Mouse (Mus musculus) testis, adult 2 months (tissue): ENCODE results near the gene Ccdc141.

Source experiments
- CTCF ChIP-seq: fragments of 200-500 bp; IDR thresholded peaks from 2 replicates; pipeline ENCODE4 v1.5.1; 2012; ENCODE audit warnings: low read depth, mild to moderate bottlenecking, inconsistent platforms, low read length, moderate library complexity; ENCODE audit not compliant: control insufficient read depth, insufficient read depth, insufficient replicate concordance
- POLR2A ChIP-seq: fragments of 200-500 bp; IDR thresholded peaks from 2 replicates; pipeline ENCODE4 v1.6.1; 2012; ENCODE audit warnings: low read depth, mild to moderate bottlenecking, inconsistent platforms, low read length, moderate library complexity; ENCODE audit not compliant: control insufficient read depth

DNA sequence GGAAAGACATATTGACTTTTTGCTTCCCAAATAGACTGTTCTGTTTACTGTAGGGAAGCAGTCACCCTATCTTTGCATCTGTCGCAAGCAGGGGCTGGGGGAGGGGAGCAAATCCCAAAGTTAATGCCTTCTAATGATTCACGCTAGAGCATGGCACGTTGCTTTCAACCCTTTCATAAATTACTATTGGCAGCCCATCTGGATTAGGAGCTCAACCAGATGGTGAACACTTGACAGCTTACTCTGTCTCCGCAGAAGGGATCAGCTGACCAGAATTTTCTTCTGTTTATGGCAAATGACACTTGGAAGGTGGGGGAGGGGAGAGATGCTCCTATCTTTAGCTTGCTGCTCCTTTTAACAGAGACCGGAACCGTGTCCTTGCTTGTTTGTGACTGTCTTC is 105.1 kb downstream of the Ccdc141 start:
- TF ChIP-seq POLR2A (no peak), CTCF (no peak)
